Mouse (Mus musculus): ENCODE measurements around the gene Pus10.

The Pus10 gene

GRCm38 (mm10) chr11:23695847-23696246 is 30.4 kb downstream of the Pus10 start:
- no peak for DNase-seq (ENCODE audit: low spot score in 2 of 2)

GRCm38 (mm10) chr11:23698526-23698925 is 33.1 kb downstream of the Pus10 start:
- DNase-seq (ENCODE audit: low spot score in 2 of 2): no peak

DNA sequence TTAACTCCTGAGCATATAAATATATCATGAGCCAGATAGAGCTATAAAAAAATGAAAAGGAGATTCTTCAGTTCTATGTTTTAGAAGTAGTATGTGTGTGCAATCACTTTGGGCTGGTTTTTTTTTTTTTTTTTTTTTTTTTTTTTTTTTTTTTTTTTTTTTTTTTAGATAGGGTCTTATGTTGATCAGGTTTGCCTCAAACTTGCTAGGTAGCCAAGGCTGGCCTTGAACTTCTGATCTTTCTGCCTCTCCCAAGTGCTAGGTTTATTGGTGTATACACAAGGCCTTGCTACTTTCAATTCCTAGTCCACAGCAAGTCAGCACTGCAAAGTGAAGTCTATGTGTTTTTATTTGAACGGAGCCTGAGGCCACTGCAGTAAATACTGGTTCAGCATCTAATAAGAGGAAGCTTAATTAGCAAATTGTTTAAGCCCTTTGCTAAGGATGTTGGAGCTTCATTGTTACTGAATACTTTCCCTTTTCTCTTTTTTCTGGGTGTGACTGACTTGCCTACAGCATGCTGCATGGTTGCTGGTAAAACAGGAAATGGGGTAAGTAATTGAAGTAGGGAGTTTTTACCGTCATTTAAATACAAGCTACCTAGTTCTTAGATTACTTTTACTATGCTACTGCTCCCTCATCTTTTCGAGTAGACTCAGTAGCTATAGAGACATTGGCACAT is 34.1 kb downstream of the Pus10 start:
- no peak for DNase-seq (ENCODE audit: low spot score in 2 of 2)

GRCm38 (mm10) chr11:23701831-23702230 is 36.4 kb downstream of the Pus10 start:
- no peak for DNase-seq (ENCODE audit: low spot score in 2 of 2)

- DNase-seq (ENCODE audit: low spot score in 2 of 2): no peak
Measured at GRCm38 (mm10) chr11:23704604-23705294, 39.3 kb downstream of the Pus10 start.

- no peak for DNase-seq (ENCODE audit: low spot score in 2 of 2)
Measured at GRCm38 (mm10) chr11:23712299-23712698, 46.8 kb downstream of the Pus10 start.

DNA sequence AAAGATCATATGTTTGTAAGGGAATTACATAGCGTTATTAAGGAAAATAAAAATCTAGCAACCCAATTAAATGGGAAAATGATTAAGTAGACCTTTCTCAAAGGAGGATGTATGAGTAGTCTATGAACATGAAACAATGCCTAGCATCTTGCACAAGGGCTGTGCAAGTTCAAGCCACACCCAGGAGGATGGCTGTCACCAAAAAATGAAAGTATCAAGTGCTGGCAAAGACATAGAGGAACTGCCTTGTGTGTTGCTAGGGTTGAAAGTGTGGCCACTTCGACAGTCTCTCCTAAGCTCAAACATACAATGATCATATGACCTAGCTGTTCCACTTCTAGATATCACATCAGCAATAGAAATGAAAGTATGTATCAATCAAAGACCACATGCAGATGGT is 53.4 kb downstream of the Pus10 start:
- no peak for DNase-seq (ENCODE audit: low spot score in 2 of 2)

- DNase-seq (ENCODE audit: low spot score in 2 of 2): no peak
Measured at GRCm38 (mm10) chr11:23719825-23720224, 54.4 kb downstream of the Pus10 start.

GRCm38 (mm10) chr11:23722326-23722725 is 56.9 kb downstream of the Pus10 start:
- no peak for DNase-seq (ENCODE audit: low spot score in 2 of 2)

GRCm38 (mm10) chr11:23725850-23726249 is 60.4 kb downstream of the Pus10 start:
- no peak for DNase-seq (ENCODE audit: low spot score in 2 of 2)

DNA sequence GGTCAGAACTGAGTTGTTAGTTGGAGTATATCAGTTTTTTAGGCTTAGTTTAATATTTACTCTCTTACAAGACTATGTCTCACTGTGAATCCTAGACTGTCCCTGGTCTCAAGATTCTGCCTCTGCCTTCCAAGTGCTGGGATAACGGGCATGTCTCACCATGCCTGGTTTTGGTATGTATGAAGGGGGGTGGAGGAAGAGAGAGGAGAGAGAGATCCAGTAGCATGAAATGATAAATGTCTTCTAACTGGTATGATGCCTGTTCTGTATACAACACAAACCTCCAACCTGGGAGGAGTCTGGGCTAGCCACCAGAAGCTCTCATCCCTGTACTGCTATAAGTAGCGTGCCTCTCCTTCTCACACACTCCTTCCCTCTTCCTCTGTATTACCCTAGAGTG is 61.0 kb downstream of the Pus10 start:
- DNase-seq (ENCODE audit: low spot score in 2 of 2): no peak

GRCm38 (mm10) chr11:23728186-23728585 is 62.7 kb downstream of the Pus10 start:
- DNase-seq (ENCODE audit: low spot score in 2 of 2): no peak

GRCm38 (mm10) chr11:23730120-23730519 is 64.6 kb downstream of the Pus10 start:
- DNase-seq (ENCODE audit: low spot score in 2 of 2): no peak

- no peak for DNase-seq (ENCODE audit: low spot score in 2 of 2)
Measured at GRCm38 (mm10) chr11:23732840-23733239, 67.4 kb downstream of the Pus10 start.

- DNase-seq (ENCODE audit: low spot score in 2 of 2): no peak
Measured at GRCm38 (mm10) chr11:23734749-23735286, 69.3 kb downstream of the Pus10 start.

GRCm38 (mm10) chr11:23735820-23736470 is 70.5 kb downstream of the Pus10 start:
- DNase-seq (ENCODE audit: low spot score in 2 of 2): no peak

DNA sequence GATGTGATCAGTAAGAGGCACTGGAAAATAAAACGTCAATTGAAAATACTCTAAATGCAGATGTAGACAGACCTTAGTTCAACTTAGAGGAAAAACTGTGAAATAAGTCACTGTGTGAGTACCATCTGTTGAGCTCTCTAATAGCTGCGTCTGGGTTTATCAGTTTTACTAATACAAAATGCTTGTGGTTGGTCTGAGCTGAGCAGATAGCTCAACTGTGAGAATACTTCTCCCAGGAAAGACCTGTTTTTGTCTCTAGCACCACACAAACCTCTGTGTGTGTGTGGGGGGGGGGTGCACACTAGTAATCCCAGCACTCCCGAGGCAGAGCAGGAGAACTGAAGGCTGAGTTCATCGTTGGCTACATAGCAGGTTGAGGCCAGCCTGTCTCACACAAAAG is 75.4 kb downstream of the Pus10 start:
- DNase-seq (ENCODE audit: low spot score in 2 of 2): no peak

DNA sequence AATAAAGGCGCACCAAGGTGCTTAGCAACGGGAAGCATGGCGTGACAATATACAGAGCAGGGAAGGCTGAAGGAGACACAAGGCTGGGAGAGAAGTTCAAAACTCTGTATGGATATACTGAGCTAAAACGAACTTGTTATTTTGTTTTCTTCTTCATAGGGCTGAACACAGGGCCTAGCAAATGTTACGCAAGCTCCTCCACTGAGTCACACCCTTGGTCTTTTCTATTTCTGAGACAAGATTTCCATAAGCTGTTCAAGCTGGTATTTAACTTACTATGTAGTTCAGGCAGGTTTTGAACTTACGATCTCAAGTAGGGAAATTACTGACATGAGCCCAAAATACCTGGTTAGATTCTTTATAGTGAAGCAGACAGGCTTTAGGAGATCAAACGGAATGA is 75.9 kb downstream of the Pus10 start:
- DNase-seq (ENCODE audit: low spot score in 2 of 2): no peak

- no peak for DNase-seq (ENCODE audit: low spot score in 2 of 2)
Measured at GRCm38 (mm10) chr11:23744352-23744751, 78.9 kb downstream of the Pus10 start.

- no peak for DNase-seq (ENCODE audit: low spot score in 2 of 2)
Measured at GRCm38 (mm10) chr11:23746102-23746501, 80.6 kb downstream of the Pus10 start.

GRCm38 (mm10) chr11:23753136-23753710 is 87.7 kb downstream of the Pus10 start:
- DNase-seq (ENCODE audit: low spot score in 2 of 2): no peak

DNA sequence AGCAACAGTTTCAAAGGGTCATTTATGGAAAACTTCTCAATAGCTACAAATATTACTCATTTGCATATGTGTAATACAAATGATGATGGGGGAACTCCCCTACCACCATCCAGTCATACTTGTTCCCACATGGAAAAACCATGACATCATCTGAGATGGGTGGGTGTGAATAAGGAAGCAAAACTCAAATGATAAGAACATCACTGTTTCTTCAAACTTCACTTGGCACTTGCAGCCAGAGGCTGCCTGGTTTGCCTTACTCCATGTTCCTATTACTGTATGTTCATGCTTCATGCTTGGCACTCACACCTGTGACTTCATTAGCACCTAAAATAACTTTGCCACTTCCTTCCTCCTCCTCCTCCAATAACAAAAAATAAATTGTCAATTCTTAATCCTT is 88.9 kb downstream of the Pus10 start:
- DNase-seq (ENCODE audit: low spot score in 2 of 2): no peak
